Mouse (Mus musculus) retina, adult 2 months (tissue): ENCODE measurements around the gene Rps9.
"Not testable (repeated sequence)": the region's sequence is repeated elsewhere in the genome, so short reads cannot be mapped to it uniquely, and the experiment has no call there.

Experiments
- DNase-seq: peaks from one replicate; pipeline ENCODE4 v3.0.0-alpha.2; 2012; ENCODE audit warnings: low read depth, low spot score

The Rps9 gene

GRCm38 (mm10) chr7:3694949-3695305 is 8.9 kb upstream of the Rps9 start:
- DNase-seq = not testable (repeated sequence)

GRCm38 (mm10) chr7:3698471-3698870 is 5.3 kb upstream of the Rps9 start:
- DNase-seq = no peak

GRCm38 (mm10) chr7:3703148-3703878 is 480 bp upstream of the Rps9 start:
- DNase-seq = no peak

GRCm38 (mm10) chr7:3704475-3704874 is 682 bp downstream of the Rps9 start:
- DNase-seq = no peak

- not testable (repeated sequence) for DNase-seq
Observed at GRCm38 (mm10) chr7:3705461-3705860, 1.7 kb downstream of the Rps9 start.

- DNase-seq = no peak
Observed at GRCm38 (mm10) chr7:3705911-3706310, 2.1 kb downstream of the Rps9 start.

GRCm38 (mm10) chr7:3706343-3706934 is 2.6 kb downstream of the Rps9 start:
- DNase-seq = no peak

- no peak for DNase-seq
Observed at GRCm38 (mm10) chr7:3707027-3707426, 3.2 kb downstream of the Rps9 start.

- DNase-seq = no peak
Observed at GRCm38 (mm10) chr7:3707568-3708413, 4.0 kb downstream of the Rps9 start.

GRCm38 (mm10) chr7:3708447-3708980 is 4.7 kb downstream of the Rps9 start:
- not testable (repeated sequence) for DNase-seq

GRCm38 (mm10) chr7:3709000-3709399 is 5.2 kb downstream of the Rps9 start:
- no peak for DNase-seq

GRCm38 (mm10) chr7:3712264-3712942 is 8.6 kb downstream of the Rps9 start:
- no peak for DNase-seq

GRCm38 (mm10) chr7:3715249-3715648 is 11.5 kb downstream of the Rps9 start:
- DNase-seq = no peak

GRCm38 (mm10) chr7:3720268-3720667 is 16.5 kb downstream of the Rps9 start, which contains the start of gene Pirb:
Gene Pirb (minus strand): TSS chr7:3720391.
- not testable (repeated sequence) for DNase-seq

- DNase-seq = not testable (repeated sequence)
Observed at GRCm38 (mm10) chr7:3725459-3725858, 21.7 kb downstream of the Rps9 start.

GRCm38 (mm10) chr7:3732675-3733074 is 28.9 kb downstream of the Rps9 start:
- not testable (repeated sequence) for DNase-seq
